Mouse (Mus musculus) forebrain, postnatal 0 days (tissue): ENCODE results near the gene F930015N05Rik. TPM values are rescaled to one million over a fixed set of nuclear protein-coding genes. Genes with fewer than 3 reads are reported as not detected.

Experiments
- ATAC-seq: fragments of 200-750 bp; cut with Nextera tagmentation; 2 replicates; pipeline ENCODE4 v1.8.0; 2017; ENCODE audit warnings: mild to moderate bottlenecking, moderate library complexity
- DNase-seq: peaks from one replicate; pipeline ENCODE4 v3.0.0-alpha.2; 2015
- H3K27ac ChIP-seq: fragments of 300-500 bp; sonication (generic); 2 replicates; pipeline ENCODE4 v1.5.1; 2014; ENCODE audit warnings: low read depth, mild to moderate bottlenecking, antibody characterized with exemption, low read length, moderate library complexity, mixed read lengths
- H3K27me3 ChIP-seq: fragments of 300-500 bp; sonication (generic); 2 replicates; pipeline ENCODE4 v1.6.1; 2014; ENCODE audit warnings: mild to moderate bottlenecking, low read length, mixed read lengths; ENCODE audit not compliant: insufficient read depth
- H3K36me3 ChIP-seq: fragments of 300-500 bp; sonication (generic); 2 replicates; pipeline ENCODE4 v1.6.1; 2014; ENCODE audit warnings: mild to moderate bottlenecking, moderate library complexity; ENCODE audit not compliant: insufficient read depth
- H3K4me1 ChIP-seq: fragments of 300-500 bp; sonication (generic); 2 replicates; pipeline ENCODE4 v1.6.1; 2014; ENCODE audit warnings: antibody characterized with exemption; ENCODE audit not compliant: insufficient read depth
- H3K4me2 ChIP-seq: fragments of 300-500 bp; sonication (generic); 2 replicates; pipeline ENCODE4 v1.6.1; 2014; ENCODE audit warnings: low read depth, mild to moderate bottlenecking, moderate library complexity
- H3K4me3 ChIP-seq: fragments of 300-500 bp; sonication (generic); 2 replicates; pipeline ENCODE4 v1.5.1; 2014; ENCODE audit warnings: low read depth, low read length, mixed read lengths
- H3K9ac ChIP-seq: fragments of 300-500 bp; sonication (generic); 2 replicates; pipeline ENCODE4 v1.6.1; 2014; ENCODE audit warnings: mild to moderate bottlenecking
- H3K9me3 ChIP-seq: fragments of 300-500 bp; sonication (generic); 2 replicates; pipeline ENCODE4 v1.6.1; 2016; ENCODE audit warnings: low read length
- CTCF ChIP-seq: sonication (generic); IDR thresholded peaks from 2 replicates; pipeline ENCODE4 v1.5.1; 2016; ENCODE audit warnings: antibody characterized with exemption, control low read depth, low read depth
- WGBS: fragments of 180-500 bp; shearing (Covaris S2); extraction: QIAGEN DNeasy Blood & Tissue Kit; methylation state at CpG from one replicate; pipeline ENCODE4 v1.1.7; 2014; 5-methylcytosine and 5-hydroxymethylcytosine counted together
- polyA plus RNA-seq: library from polyadenylated mRNA; unstranded; fragments of >200 nt; fragmentation: Nextera tagmentation; extraction: Ambion mirVana; gene quantifications from 2 replicates; pipeline ENCODE4 v1.2.1, GENCODE M21; 2015
- total RNA-seq: library from RNA; depleted of rRNA; stranded (reverse); fragments of >200 nt; gene quantifications from 2 replicates; pipeline ENCODE4 v1.2.3, GENCODE M21; 2014; rRNA removed

The F930015N05Rik gene
- total RNA-seq = 0.15 TPM in 1 of 2 replicates, not detected in the other
- 0.49 and 0.51 TPM in 2 replicates for polyA plus RNA-seq

- H3K4me2 ChIP-seq = peak within 1 kb of the TSS; percentile 99
- ATAC-seq = no peak; the same call in 1 of the 2 replicates
Observed at GRCm38 (mm10) chr11:64436412-64436727, at the start of gene F930015N05Rik. Gene F930015N05Rik (minus strand): TSS chr11:64436653.

GRCm38 (mm10) chr11:64481445-64481844, 45.0 kb upstream of the F930015N05Rik start:
- H3K27ac ChIP-seq = no peak overlapping the region
- TF ChIP-seq CTCF = no peak
- H3K4me1 ChIP-seq = no peaks in the 10 kb centered on the region
- 73% methylated on average over 3 of the region's 3 CpGs for WGBS
- DNase-seq = no peak
- no peaks in the 10 kb centered on the region for H3K36me3 ChIP-seq
- H3K27me3 ChIP-seq = no peaks in the 10 kb centered on the region
- no peak overlapping the region for H3K4me3 ChIP-seq
- ATAC-seq = no peak
- no peak overlapping the region for H3K4me2 ChIP-seq
- H3K9me3 ChIP-seq = no peaks in the 10 kb centered on the region
- H3K9ac ChIP-seq = no peak overlapping the region

More at GRCm38 (mm10) chr11:64436412-64436727, at the start of gene F930015N05Rik:
- no peak for TF ChIP-seq CTCF
- Histone ChIP-seq H3K4me3 (peak within 1 kb of the TSS; percentile 43), H3K27me3 (peaks cover 33% of the 10 kb centered on the region), H3K36me3 (no peaks in the 10 kb centered on the region), H3K9ac (peak within 1 kb of the TSS; percentile 48), H3K4me1 (no peaks in the 10 kb centered on the region; the same call in none of the 2 replicates), H3K9me3 (no peaks in the 10 kb centered on the region), H3K27ac (no peak within 1 kb of the TSS)
- peak; percentile 6 for DNase-seq
- 2% methylated on average over 23 of the region's 24 CpGs for whole genome bisulfite sequencing

GRCm38 (mm10) chr11:64473679-64474078, 37.2 kb upstream of the F930015N05Rik start:
- TF ChIP-seq CTCF = no peak
- Histone ChIP-seq H3K4me3 (no peak overlapping the region), H3K4me2 (no peak overlapping the region), H3K27me3 (no peaks in the 10 kb centered on the region), H3K9ac (no peak overlapping the region), H3K9me3 (no peaks in the 10 kb centered on the region), H3K4me1 (no peaks in the 10 kb centered on the region), H3K36me3 (no peaks in the 10 kb centered on the region), H3K27ac (no peak overlapping the region)
- ATAC-seq (no peak), DNase-seq (no peak)
- WGBS = 87% methylated on average over 3 of the region's 3 CpGs

- Histone ChIP-seq H3K9me3 (no peaks in the 10 kb centered on the region), H3K4me1 (no peaks in the 10 kb centered on the region), H3K27me3 (no peaks in the 10 kb centered on the region), H3K4me2 (no peak overlapping the region), H3K36me3 (no peaks in the 10 kb centered on the region), H3K4me3 (no peak overlapping the region), H3K27ac (no peak overlapping the region), H3K9ac (no peak overlapping the region)
- ATAC-seq = no peak
- no peak for DNase-seq
- TF ChIP-seq CTCF = no peak
Observed at GRCm38 (mm10) chr11:64470689-64471088, 34.2 kb upstream of the F930015N05Rik start.

- WGBS = 58% methylated on average over 4 of the region's 4 CpGs
- no peak overlapping the region for H3K4me2 ChIP-seq
- H3K36me3 ChIP-seq = no peaks in the 10 kb centered on the region
- H3K9me3 ChIP-seq = no peaks in the 10 kb centered on the region
- no peak for TF ChIP-seq CTCF
- H3K27me3 ChIP-seq = no peaks in the 10 kb centered on the region
- DNase-seq = no peak
- ATAC-seq = no peak
- no peak overlapping the region for H3K9ac ChIP-seq
- H3K27ac ChIP-seq = no peak overlapping the region
- no peak overlapping the region for H3K4me3 ChIP-seq
- H3K4me1 ChIP-seq = no peaks in the 10 kb centered on the region
Observed at GRCm38 (mm10) chr11:64468737-64469136, 32.3 kb upstream of the F930015N05Rik start.

- H3K9ac ChIP-seq = no peak overlapping the region
- no peak for TF ChIP-seq CTCF
- DNase-seq (no peak), ATAC-seq (no peak)
- no peaks in the 10 kb centered on the region for H3K4me1 ChIP-seq
- no peaks in the 10 kb centered on the region for H3K36me3 ChIP-seq
- no peak overlapping the region for H3K27ac ChIP-seq
- H3K9me3 ChIP-seq = no peaks in the 10 kb centered on the region
- 83% methylated on average over 3 of the region's 3 CpGs for WGBS
- H3K4me3 ChIP-seq = no peak overlapping the region
- H3K27me3 ChIP-seq = no peaks in the 10 kb centered on the region
- no peak overlapping the region for H3K4me2 ChIP-seq
Observed at GRCm38 (mm10) chr11:64461746-64462145, 25.3 kb upstream of the F930015N05Rik start.

GRCm38 (mm10) chr11:64448586-64449315, 12.3 kb upstream of the F930015N05Rik start:
- ATAC-seq (no peak), DNase-seq (peak; percentile 19)
- Histone ChIP-seq H3K4me2 (no peak overlapping the region), H3K4me1 (no peaks in the 10 kb centered on the region), H3K4me3 (no peak overlapping the region), H3K27me3 (no peaks in the 10 kb centered on the region), H3K27ac (no peak overlapping the region), H3K9ac (no peak overlapping the region), H3K36me3 (no peaks in the 10 kb centered on the region), H3K9me3 (no peaks in the 10 kb centered on the region)
- 36% methylated on average over 9 of the region's 9 CpGs for WGBS
- TF ChIP-seq CTCF = no peak
